Mouse (Mus musculus) heart, postnatal 0 days (tissue): Measurements from ENCODE around the gene Alg2.

Experiments
- CTCF ChIP-seq: IDR thresholded peaks from 2 replicates; pipeline ENCODE4 v1.5.1; 2016; ENCODE audit warnings: antibody characterized with exemption, control low read depth, low read depth
- EP300 ChIP-seq: IDR thresholded peaks from 2 replicates; pipeline ENCODE4 v1.6.1; 2016; ENCODE audit warnings: antibody characterized with exemption, low read depth

DNA sequence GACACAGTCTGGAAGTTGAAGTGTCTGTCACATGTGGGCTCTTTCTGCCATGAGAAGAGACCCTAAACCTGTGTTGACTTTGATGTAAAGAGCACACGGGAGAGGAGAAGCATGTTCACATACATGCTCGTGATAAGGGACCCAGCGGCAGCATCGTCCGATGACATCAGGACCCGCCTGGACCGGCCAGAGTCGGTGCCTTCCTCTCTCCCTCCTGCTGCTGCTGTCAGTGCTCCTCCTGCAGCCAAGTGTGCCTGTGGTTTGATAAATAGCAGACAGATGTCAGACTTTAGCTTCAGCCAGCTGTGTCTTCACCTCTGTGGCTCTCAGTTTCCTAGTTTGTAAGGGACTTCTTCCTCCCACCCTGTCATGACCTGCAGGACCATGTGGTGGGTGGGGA, 19.3 kb upstream of the Alg2 start:
- TF ChIP-seq CTCF (no peak), EP300 (no peak)
